Mouse (Mus musculus): ENCODE results near the gene Kcnn4. TPM values are rescaled to one million over a fixed set of nuclear protein-coding genes. Genes with fewer than 3 reads are reported as not detected.

The Kcnn4 gene
- 0.11 TPM for polyA plus RNA-seq (2014; fragmentation: Illumina TruSeq; extraction: RNeasy Lipid Tissue Mini Kit (QIAGEN cat#74804); ENCODE audit: low replicate concordance)

DNA sequence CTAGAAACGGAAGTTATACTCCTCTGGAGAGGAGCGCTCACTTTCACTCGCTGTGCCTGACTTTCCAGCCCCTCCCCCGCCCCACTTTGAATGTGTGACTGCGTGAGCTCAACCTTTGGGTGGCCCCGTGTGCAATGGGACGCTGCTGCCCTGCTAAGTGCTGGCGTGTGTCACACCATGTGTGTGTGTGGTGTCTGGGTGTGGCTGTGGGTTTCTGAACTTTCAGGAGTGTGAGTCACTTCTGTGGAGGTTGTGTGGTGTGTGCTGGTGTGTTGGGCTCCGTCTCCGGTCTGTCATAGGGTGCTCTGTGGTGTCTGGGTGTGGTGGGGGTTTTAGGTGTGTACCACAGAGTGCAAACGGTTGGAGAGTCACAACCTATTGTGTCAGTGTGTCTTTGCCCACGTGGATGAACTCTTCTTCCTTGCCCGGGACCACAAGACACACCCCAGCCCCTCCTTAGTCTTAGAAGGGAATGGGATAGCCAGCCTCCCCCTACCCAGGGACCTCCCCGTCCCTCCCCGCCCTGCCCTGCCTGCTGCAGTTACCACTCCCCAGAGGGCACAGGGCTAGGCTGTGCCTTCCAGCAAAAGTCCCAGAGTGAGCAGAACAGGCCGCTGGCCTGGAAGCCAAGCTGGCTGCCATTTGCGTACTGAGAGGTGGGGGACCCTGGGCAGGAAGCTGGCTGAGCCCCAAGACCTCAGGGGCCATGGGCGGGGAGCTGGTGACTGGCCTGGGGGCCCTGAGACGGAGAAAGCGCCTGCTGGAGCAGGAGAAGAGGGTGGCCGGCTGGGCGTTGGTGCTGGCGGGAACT is at the start of gene Kcnn4:
Gene Kcnn4, plus strand, starts transcription at position 533 of the 811 bp plus-strand sequence.

GRCm38 (mm10) chr7:24333304-24333986 is 36.6 kb upstream of the Kcnn4 start, which contains the start of gene Tescl:
Gene Tescl, minus strand, starts transcription at chr7:24333936.

GRCm38 (mm10) chr7:24348896-24349295 is 21.2 kb upstream of the Kcnn4 start, which contains the start of gene Lypd5:
Gene Lypd5, plus strand, starts transcription at chr7:24349196.

DNA sequence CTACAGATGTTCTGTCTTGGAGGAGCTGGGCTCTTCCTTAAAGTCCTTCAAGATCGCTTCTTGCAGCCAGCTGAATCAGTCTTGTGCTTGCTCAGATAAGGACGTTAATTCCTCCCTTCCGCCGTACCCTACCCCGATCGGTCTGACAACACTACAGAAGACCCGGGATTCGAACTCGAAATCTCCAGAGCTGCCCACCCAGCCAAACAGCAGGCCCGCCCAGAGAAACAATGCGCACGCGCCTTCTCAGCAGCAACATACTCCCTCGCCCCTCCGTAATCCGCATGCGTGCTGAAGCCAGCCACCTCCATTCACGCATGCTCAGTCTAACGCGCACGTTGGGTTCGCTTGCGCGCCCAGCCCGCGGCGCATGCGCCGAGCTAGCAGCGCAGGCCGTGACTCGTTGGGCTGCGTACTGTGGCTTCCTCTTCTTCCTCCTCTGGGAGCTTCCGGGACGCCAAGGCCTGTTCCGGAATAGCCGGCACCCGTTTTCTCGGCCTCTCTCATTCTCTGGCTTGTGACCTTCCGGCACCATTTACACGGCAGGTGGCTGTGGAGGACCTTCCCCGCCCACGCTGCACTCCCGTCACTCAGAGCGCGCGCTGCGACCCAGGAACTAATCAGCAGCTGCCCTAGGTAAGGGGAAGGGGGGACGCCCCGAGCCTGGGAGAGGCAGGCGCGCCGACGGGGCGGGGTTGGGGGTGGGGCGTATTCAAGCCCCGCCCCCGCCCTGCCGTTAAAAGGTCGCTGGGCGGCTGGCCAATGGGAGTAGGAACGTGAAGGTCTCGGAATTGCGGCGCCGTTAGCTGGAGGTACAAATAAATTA is 29.4 kb downstream of the Kcnn4 start, which contains the start of gene Smg9:
Gene Smg9, plus strand, starts transcription at position 364 of the 826 bp plus-strand sequence.

Other genes starting within 250 kb of the Kcnn4 start
- 4.6 TPM for gene Zfp235, start 236.1 kb upstream of the Kcnn4 start, polyA plus RNA-seq (2014; fragmentation: Illumina TruSeq; extraction: RNeasy Lipid Tissue Mini Kit (QIAGEN cat#74804); ENCODE audit: low replicate concordance)
- gene Zfp114, start 195.2 kb upstream of the Kcnn4 start, polyA plus RNA-seq (2014; fragmentation: Illumina TruSeq; extraction: RNeasy Lipid Tissue Mini Kit (QIAGEN cat#74804); ENCODE audit: low replicate concordance) = 0.11 TPM
- gene Zfp111, start 158.8 kb upstream of the Kcnn4 start, polyA plus RNA-seq (2014; fragmentation: Illumina TruSeq; extraction: RNeasy Lipid Tissue Mini Kit (QIAGEN cat#74804); ENCODE audit: low replicate concordance) = 3.9 TPM
- 1.0 TPM for gene Zfp109, start 132.7 kb upstream of the Kcnn4 start, polyA plus RNA-seq (2014; fragmentation: Illumina TruSeq; extraction: RNeasy Lipid Tissue Mini Kit (QIAGEN cat#74804); ENCODE audit: low replicate concordance)
- gene Zfp108, start 115.5 kb upstream of the Kcnn4 start, polyA plus RNA-seq (2014; fragmentation: Illumina TruSeq; extraction: RNeasy Lipid Tissue Mini Kit (QIAGEN cat#74804); ENCODE audit: low replicate concordance) = 2.0 TPM
- 2.7 TPM for gene Zfp93, start 99.8 kb upstream of the Kcnn4 start, polyA plus RNA-seq (2014; fragmentation: Illumina TruSeq; extraction: RNeasy Lipid Tissue Mini Kit (QIAGEN cat#74804); ENCODE audit: low replicate concordance)
- 2.2 TPM for gene Zfp61, start 69.0 kb upstream of the Kcnn4 start, polyA plus RNA-seq (2014; fragmentation: Illumina TruSeq; extraction: RNeasy Lipid Tissue Mini Kit (QIAGEN cat#74804); ENCODE audit: low replicate concordance)
- 0.85 TPM for gene Zfp94, start 53.6 kb upstream of the Kcnn4 start, polyA plus RNA-seq (2014; fragmentation: Illumina TruSeq; extraction: RNeasy Lipid Tissue Mini Kit (QIAGEN cat#74804); ENCODE audit: low replicate concordance)
- gene Tescl, start 36.3 kb upstream of the Kcnn4 start, polyA plus RNA-seq (2014; fragmentation: Illumina TruSeq; extraction: RNeasy Lipid Tissue Mini Kit (QIAGEN cat#74804); ENCODE audit: low replicate concordance) = not detected
- not detected for gene Lypd5, start 21.1 kb upstream of the Kcnn4 start, polyA plus RNA-seq (2014; fragmentation: Illumina TruSeq; extraction: RNeasy Lipid Tissue Mini Kit (QIAGEN cat#74804); ENCODE audit: low replicate concordance)
- gene Smg9, start 29.4 kb downstream of the Kcnn4 start, polyA plus RNA-seq (2014; fragmentation: Illumina TruSeq; extraction: RNeasy Lipid Tissue Mini Kit (QIAGEN cat#74804); ENCODE audit: low replicate concordance) = 0.33 TPM
- gene Irgc1, start 82.0 kb downstream of the Kcnn4 start, polyA plus RNA-seq (2014; fragmentation: Illumina TruSeq; extraction: RNeasy Lipid Tissue Mini Kit (QIAGEN cat#74804); ENCODE audit: low replicate concordance) = not detected
- gene Plaur, start 92.2 kb downstream of the Kcnn4 start, polyA plus RNA-seq (2014; fragmentation: Illumina TruSeq; extraction: RNeasy Lipid Tissue Mini Kit (QIAGEN cat#74804); ENCODE audit: low replicate concordance) = 0.30 TPM
- gene Cadm4, start 111.8 kb downstream of the Kcnn4 start, polyA plus RNA-seq (2014; fragmentation: Illumina TruSeq; extraction: RNeasy Lipid Tissue Mini Kit (QIAGEN cat#74804); ENCODE audit: low replicate concordance) = not detected
- gene Zfp428, start 136.7 kb downstream of the Kcnn4 start, polyA plus RNA-seq (2014; fragmentation: Illumina TruSeq; extraction: RNeasy Lipid Tissue Mini Kit (QIAGEN cat#74804); ENCODE audit: low replicate concordance) = not detected
- not detected for gene AC161166.1, start 142.2 kb downstream of the Kcnn4 start, polyA plus RNA-seq (2014; fragmentation: Illumina TruSeq; extraction: RNeasy Lipid Tissue Mini Kit (QIAGEN cat#74804); ENCODE audit: low replicate concordance)
- 4.3 TPM for gene Irgq, start 160.4 kb downstream of the Kcnn4 start, polyA plus RNA-seq (2014; fragmentation: Illumina TruSeq; extraction: RNeasy Lipid Tissue Mini Kit (QIAGEN cat#74804); ENCODE audit: low replicate concordance)
- gene Pinlyp, start 175.9 kb downstream of the Kcnn4 start, polyA plus RNA-seq (2014; fragmentation: Illumina TruSeq; extraction: RNeasy Lipid Tissue Mini Kit (QIAGEN cat#74804); ENCODE audit: low replicate concordance) = not detected
- 1.2 TPM for gene Xrcc1, start 176.0 kb downstream of the Kcnn4 start, polyA plus RNA-seq (2014; fragmentation: Illumina TruSeq; extraction: RNeasy Lipid Tissue Mini Kit (QIAGEN cat#74804); ENCODE audit: low replicate concordance)
- 0.48 TPM for gene Ethe1, start 217.3 kb downstream of the Kcnn4 start, polyA plus RNA-seq (2014; fragmentation: Illumina TruSeq; extraction: RNeasy Lipid Tissue Mini Kit (QIAGEN cat#74804); ENCODE audit: low replicate concordance)
- gene Zfp575, start 217.4 kb downstream of the Kcnn4 start, polyA plus RNA-seq (2014; fragmentation: Illumina TruSeq; extraction: RNeasy Lipid Tissue Mini Kit (QIAGEN cat#74804); ENCODE audit: low replicate concordance) = not detected
- gene Phldb3, start 240.5 kb downstream of the Kcnn4 start, polyA plus RNA-seq (2014; fragmentation: Illumina TruSeq; extraction: RNeasy Lipid Tissue Mini Kit (QIAGEN cat#74804); ENCODE audit: low replicate concordance) = not detected

Measured in small intestine, adult 10 weeks (tissue).